Mouse (Mus musculus) spleen, adult 2 months (tissue): Measurements from ENCODE around the gene Cyp2t4.

Experiments used
- CTCF ChIP-seq: fragments of 200-500 bp; IDR thresholded peaks from 2 replicates; pipeline ENCODE4 v1.5.1; 2011; ENCODE audit warnings: mild to moderate bottlenecking, inconsistent platforms; ENCODE audit not compliant: insufficient read depth, insufficient read length, insufficient replicate concordance; ENCODE audit errors: extremely low read depth
- POLR2A ChIP-seq: fragments of 200-500 bp; IDR thresholded peaks from 2 replicates; pipeline ENCODE4 v1.6.1; 2011; ENCODE audit warnings: low read depth, low read length, inconsistent platforms

GRCm38 (mm10) chr7:27177942-27178323 is 24.4 kb downstream of the Cyp2t4 start:
- TF ChIP-seq CTCF (no peak), POLR2A (no peak)
